Mouse (Mus musculus): ENCODE results near the gene Btg3.

DNA sequence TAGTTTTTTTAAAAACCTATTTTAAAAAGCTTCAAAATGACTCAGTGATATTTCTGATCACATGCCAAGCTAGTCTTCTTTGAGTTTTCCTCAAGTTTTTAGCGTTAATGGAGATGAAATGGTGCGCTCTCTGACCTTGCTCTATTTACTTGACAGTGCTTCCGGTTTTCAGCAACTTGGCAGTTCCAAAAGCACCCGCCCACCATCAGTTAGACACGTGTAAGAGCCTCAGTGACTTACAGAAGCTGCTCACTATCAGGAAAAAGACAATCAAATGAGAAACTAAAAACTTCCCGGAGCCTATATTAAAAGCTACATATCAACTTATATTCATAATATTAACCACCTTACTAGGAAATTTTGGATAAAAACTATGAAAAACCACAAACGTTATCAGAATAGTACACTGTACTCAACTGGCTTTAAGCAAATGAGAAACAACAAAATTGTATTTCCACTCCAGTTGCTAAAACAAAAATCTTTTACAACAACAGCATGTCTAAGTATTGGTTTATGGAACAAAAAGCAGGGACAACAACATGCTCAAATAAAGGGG is 5.4 kb downstream of the Btg3 start:
- TF ChIP-seq CTCF (IDR thresholded peaks at IDR 0.05; ENCODE audit: low read depth) (no peak), EP300 (IDR thresholded peaks at IDR 0.05; ENCODE audit: low read depth) (no peak)

All from heart, postnatal 0 days (tissue).